Mouse (Mus musculus) limb, embryonic 11.5 days (tissue): ENCODE results near the gene Twist2. TPM values are rescaled to one million over a fixed set of nuclear protein-coding genes. Genes with fewer than 3 reads are reported as not detected.

ENCODE experiments used
- ATAC-seq: fragments of 200-750 bp; cut with Nextera tagmentation; 2 replicates; pipeline ENCODE4 v1.8.0; 2017; ENCODE audit warnings: low read depth; ENCODE audit not compliant: insufficient number of reproducible peaks, low FRiP score, low TSS enrichment
- DNase-seq: peaks from one replicate; pipeline ENCODE4 v3.0.0-alpha.2; 2015; ENCODE audit warnings: low spot score
- H3K27ac ChIP-seq: fragments of 300-500 bp; sonication (generic); replicated peaks from 2 replicates; pipeline ENCODE4 v1.5.1; 2014; ENCODE audit warnings: low read depth, mild to moderate bottlenecking, low read length
- H3K27me3 ChIP-seq: fragments of 300-500 bp; sonication (generic); 2 replicates; pipeline ENCODE4 v1.6.1; 2014; ENCODE audit warnings: mild to moderate bottlenecking, low read length, mixed read lengths; ENCODE audit not compliant: control insufficient read depth, insufficient read depth
- H3K36me3 ChIP-seq: fragments of 300-500 bp; sonication (generic); 2 replicates; pipeline ENCODE4 v1.6.1; 2014; ENCODE audit warnings: mild to moderate bottlenecking, low read length, moderate library complexity, mixed read lengths; ENCODE audit not compliant: control insufficient read depth, insufficient read depth
- H3K4me1 ChIP-seq: fragments of 300-500 bp; sonication (generic); 2 replicates; pipeline ENCODE4 v1.6.1; 2014; ENCODE audit warnings: low read length, mixed read lengths; ENCODE audit not compliant: control insufficient read depth, insufficient read depth
- H3K4me2 ChIP-seq: fragments of 300-500 bp; sonication (generic); 2 replicates; pipeline ENCODE4 v1.6.1; 2014; ENCODE audit warnings: low read depth, mild to moderate bottlenecking, moderate library complexity; ENCODE audit not compliant: severe bottlenecking
- H3K4me3 ChIP-seq: fragments of 300-500 bp; sonication (generic); 2 replicates; pipeline ENCODE4 v1.5.1; 2014; ENCODE audit warnings: low read depth, low read length
- H3K9ac ChIP-seq: fragments of 300-500 bp; sonication (generic); 2 replicates; pipeline ENCODE4 v1.6.1; 2014; ENCODE audit warnings: mild to moderate bottlenecking, low read length
- H3K9me3 ChIP-seq: fragments of 300-500 bp; sonication (generic); 2 replicates; pipeline ENCODE4 v1.6.1; 2016; ENCODE audit warnings: low read length; ENCODE audit not compliant: control insufficient read depth
- WGBS: fragments of 180-500 bp; shearing (Covaris S2); extraction: QIAGEN DNeasy Blood & Tissue Kit; methylation state at CpG from one replicate; pipeline ENCODE4 v1.1.7; 2014; 5-methylcytosine and 5-hydroxymethylcytosine counted together
- polyA plus RNA-seq: library from polyadenylated mRNA; unstranded; fragments of >200 nt; fragmentation: Nextera tagmentation; extraction: Ambion mirVana; gene quantifications from 2 replicates; pipeline ENCODE4 v1.2.1, GENCODE M21; 2014

Twist2 gene
- polyA plus RNA-seq, 1 experiment from 2014 or later, result 43.8 TPM

DNA sequence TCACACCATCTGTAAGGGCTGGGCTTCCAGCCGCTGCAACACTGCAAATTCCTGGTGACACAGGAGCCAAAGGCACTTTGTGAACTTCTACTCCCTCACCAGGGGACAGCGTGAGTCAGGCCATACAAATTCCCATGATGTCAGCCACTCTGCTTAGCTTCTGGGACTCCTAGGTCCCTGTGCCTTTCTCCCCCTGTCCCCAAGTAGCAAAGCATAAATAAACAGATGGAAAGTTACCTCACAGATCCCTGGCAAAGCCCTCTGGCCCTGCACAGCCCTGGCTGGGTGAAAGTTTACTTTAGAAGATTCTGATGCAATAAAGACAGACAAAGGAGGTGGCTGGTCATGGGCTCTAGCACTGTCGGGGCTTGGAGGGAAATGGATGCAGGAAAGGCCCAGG, 22.3 kb downstream of the Twist2 start:
- H3K36me3 ChIP-seq, result no peaks in the 10 kb centered on the region
- no peak overlapping the region for H3K4me2 ChIP-seq
- no peak for DNase-seq
- H3K9ac ChIP-seq, result no peak overlapping the region
- H3K27me3 ChIP-seq, result no peaks in the 10 kb centered on the region
- H3K9me3 ChIP-seq, result no peaks in the 10 kb centered on the region
- H3K4me1 ChIP-seq, result peaks cover 19% of the 10 kb centered on the region
- no peak overlapping the region for H3K4me3 ChIP-seq
- WGBS, result 36% methylated on average over 3 of the region's 3 CpGs
- no peak overlapping the region for H3K27ac ChIP-seq
- ATAC-seq, result no peak

- H3K27ac ChIP-seq, result no peak overlapping the region
- no peaks in the 10 kb centered on the region for H3K9me3 ChIP-seq
- WGBS, result 88% methylated on average over 7 of the region's 7 CpGs
These were observed 22.7 kb downstream of the Twist2 start for GRCm38 (mm10) chr1:91823951-91824350.

DNA sequence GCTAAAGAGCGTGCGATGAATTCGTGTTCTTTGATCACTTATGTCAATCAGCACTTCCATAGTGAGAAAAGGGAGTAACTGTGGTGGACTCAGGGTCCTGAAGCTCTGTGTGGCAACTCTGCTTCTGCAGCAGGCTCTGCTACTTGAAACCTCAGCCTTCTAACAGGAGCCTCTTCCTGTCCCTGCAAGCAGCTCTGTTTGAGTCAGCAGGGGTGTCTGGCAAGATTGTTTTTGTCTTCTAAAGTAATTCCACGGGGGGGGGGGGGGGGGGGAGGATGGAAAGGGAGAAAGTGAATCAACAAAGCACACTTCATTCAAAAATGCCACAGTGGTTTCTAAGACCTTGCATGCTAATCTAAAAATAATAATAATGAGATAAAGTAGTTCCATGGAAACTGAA, 24.0 kb downstream of the Twist2 start:
- WGBS, result 64% methylated on average over 3 of the region's 4 CpGs
- no peaks in the 10 kb centered on the region for H3K9me3 ChIP-seq
- ATAC-seq (no peak), DNase-seq (no peak)
- no peak overlapping the region for H3K4me2 ChIP-seq
- H3K4me1 ChIP-seq, result peaks cover 19% of the 10 kb centered on the region
- no peak overlapping the region for H3K9ac ChIP-seq
- no peak overlapping the region for H3K4me3 ChIP-seq
- no peaks in the 10 kb centered on the region for H3K36me3 ChIP-seq
- H3K27ac ChIP-seq, result no peak overlapping the region
- no peaks in the 10 kb centered on the region for H3K27me3 ChIP-seq

More at GRCm38 (mm10) chr1:91823951-91824350, 22.7 kb downstream of the Twist2 start:
- H3K27me3 ChIP-seq, result no peaks in the 10 kb centered on the region
- H3K4me3 ChIP-seq, result no peak overlapping the region
- ATAC-seq, result no peak
- H3K4me1 ChIP-seq, result peaks cover 19% of the 10 kb centered on the region
- DNase-seq, result no peak
- H3K9ac ChIP-seq, result no peak overlapping the region
- no peaks in the 10 kb centered on the region for H3K36me3 ChIP-seq
- no peak overlapping the region for H3K4me2 ChIP-seq

DNA sequence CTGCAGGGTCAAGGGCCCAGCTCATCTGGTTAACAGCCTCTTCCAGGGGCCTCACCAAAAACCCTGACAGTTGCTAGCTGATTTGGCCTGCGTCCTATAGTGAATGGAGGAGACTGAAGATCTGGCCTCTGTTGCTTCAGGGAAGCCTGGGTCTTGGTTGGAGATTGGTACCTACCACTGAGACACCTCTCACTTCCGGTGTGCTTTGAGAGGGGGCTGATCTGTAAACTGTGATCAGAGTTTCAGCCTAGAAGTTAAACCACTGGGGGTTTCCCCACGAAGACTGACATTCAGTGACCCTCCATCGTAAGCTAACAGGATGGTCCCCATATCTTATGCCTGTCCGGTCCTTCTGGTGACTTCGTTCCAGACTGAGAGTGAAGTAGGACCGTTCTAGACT, 30.7 kb downstream of the Twist2 start:
- peaks cover 4% of the 10 kb centered on the region for H3K4me1 ChIP-seq

GRCm38 (mm10) chr1:91839557-91839956, 38.3 kb downstream of the Twist2 start:
- no peaks in the 10 kb centered on the region for H3K9me3 ChIP-seq
- H3K27ac ChIP-seq, result no peak overlapping the region
- H3K4me3 ChIP-seq, result no peak overlapping the region
- peaks cover 37% of the 10 kb centered on the region for H3K4me1 ChIP-seq
- 59% methylated on average over 6 of the region's 6 CpGs for WGBS
- DNase-seq (no peak), ATAC-seq (no peak)
- H3K27me3 ChIP-seq, result no peaks in the 10 kb centered on the region
- H3K36me3 ChIP-seq, result no peaks in the 10 kb centered on the region
- no peak overlapping the region for H3K9ac ChIP-seq
- H3K4me2 ChIP-seq, result no peak overlapping the region

More for the DNA sequence above, 30.7 kb downstream of the Twist2 start:
- DNase-seq (no peak), ATAC-seq (no peak)
- Histone ChIP-seq H3K27ac (no peak overlapping the region), H3K9ac (no peak overlapping the region), H3K36me3 (no peaks in the 10 kb centered on the region), H3K9me3 (no peaks in the 10 kb centered on the region), H3K4me2 (no peak overlapping the region), H3K4me3 (no peak overlapping the region), H3K27me3 (no peaks in the 10 kb centered on the region)
- 92% methylated on average over 7 of the region's 7 CpGs for WGBS

DNA sequence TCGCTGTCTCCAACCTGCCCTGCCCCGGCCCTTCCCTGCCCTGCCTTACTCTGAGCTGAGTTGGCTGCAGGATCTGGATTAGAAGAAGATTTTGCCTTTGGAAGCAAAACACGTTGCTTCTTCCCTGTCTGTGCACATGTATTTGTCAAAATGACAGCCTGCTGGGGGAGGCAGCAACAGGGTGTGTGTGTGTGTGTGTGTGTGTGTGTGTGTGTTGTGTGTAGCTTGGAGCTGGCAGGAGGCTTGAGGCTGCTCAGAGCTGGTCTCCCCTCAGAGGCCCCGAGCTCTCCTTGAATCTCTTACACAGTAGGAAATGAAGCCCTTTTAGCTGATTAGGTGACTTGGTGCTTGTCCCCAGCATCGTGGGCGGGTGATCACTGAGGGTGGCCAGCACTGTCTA, 38.7 kb downstream of the Twist2 start:
- Histone ChIP-seq H3K4me3 (no peak overlapping the region), H3K27ac (no peak overlapping the region), H3K9ac (no peak overlapping the region), H3K36me3 (no peaks in the 10 kb centered on the region), H3K9me3 (no peaks in the 10 kb centered on the region), H3K4me1 (peaks cover 41% of the 10 kb centered on the region), H3K4me2 (no peak overlapping the region), H3K27me3 (no peaks in the 10 kb centered on the region)
- 75% methylated on average over 6 of the region's 6 CpGs for WGBS
- no peak for ATAC-seq
- no peak for DNase-seq

DNA sequence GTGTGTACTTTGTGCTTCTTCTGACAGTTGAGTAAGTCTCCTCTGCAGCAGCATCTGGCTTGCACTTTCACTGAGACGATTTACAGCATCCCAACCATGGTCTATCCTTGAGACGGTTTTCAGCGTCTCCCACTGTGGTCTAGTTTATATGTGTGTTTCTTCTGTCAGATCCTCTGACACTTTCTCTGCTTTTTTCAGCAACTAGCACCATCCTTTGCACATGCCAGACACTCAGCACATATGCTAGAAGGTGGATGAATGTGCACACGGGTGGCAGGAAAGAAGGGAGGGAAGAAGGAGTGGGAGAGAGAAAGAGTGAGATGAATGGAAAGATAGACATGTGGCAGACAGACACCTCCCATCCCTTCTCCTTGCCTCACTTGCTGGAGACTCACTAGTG, 43.0 kb downstream of the Twist2 start:
- H3K27me3 ChIP-seq, result no peaks in the 10 kb centered on the region
- H3K36me3 ChIP-seq, result peaks cover 2% of the 10 kb centered on the region; the same call in 1 of the 2 replicates
- no peak for ATAC-seq
- 17% methylated on average over 4 of the region's 4 CpGs for WGBS
- H3K27ac ChIP-seq, result peak overlapping the region; percentile 52
- H3K9ac ChIP-seq, result no peak overlapping the region
- H3K4me1 ChIP-seq, result peaks cover 31% of the 10 kb centered on the region
- DNase-seq, result no peak
- no peaks in the 10 kb centered on the region for H3K9me3 ChIP-seq
- no peak overlapping the region for H3K4me2 ChIP-seq
- no peak overlapping the region for H3K4me3 ChIP-seq

GRCm38 (mm10) chr1:91844681-91845379, 43.6 kb downstream of the Twist2 start:
- Histone ChIP-seq H3K4me1 (peaks cover 26% of the 10 kb centered on the region), H3K9ac (no peak overlapping the region), H3K9me3 (no peaks in the 10 kb centered on the region), H3K4me2 (no peak overlapping the region), H3K36me3 (peaks cover 2% of the 10 kb centered on the region; the same call in 1 of the 2 replicates), H3K27me3 (no peaks in the 10 kb centered on the region), H3K27ac (peak overlapping the region; percentile 52), H3K4me3 (no peak overlapping the region)
- peak; percentile 69; the same call in 1 of the 2 replicates for ATAC-seq
- DNase-seq, result peak; percentile 76
- 34% methylated on average over 8 of the region's 8 CpGs for WGBS
